Mouse (Mus musculus): ENCODE measurements at regions not wholly inside any gene's neighbourhood (a gene's known extent, or its start where the extent isn't known, plus 50 kb on each side); places are given as distances from the start of the nearest gene placed in this dataset.

DNA sequence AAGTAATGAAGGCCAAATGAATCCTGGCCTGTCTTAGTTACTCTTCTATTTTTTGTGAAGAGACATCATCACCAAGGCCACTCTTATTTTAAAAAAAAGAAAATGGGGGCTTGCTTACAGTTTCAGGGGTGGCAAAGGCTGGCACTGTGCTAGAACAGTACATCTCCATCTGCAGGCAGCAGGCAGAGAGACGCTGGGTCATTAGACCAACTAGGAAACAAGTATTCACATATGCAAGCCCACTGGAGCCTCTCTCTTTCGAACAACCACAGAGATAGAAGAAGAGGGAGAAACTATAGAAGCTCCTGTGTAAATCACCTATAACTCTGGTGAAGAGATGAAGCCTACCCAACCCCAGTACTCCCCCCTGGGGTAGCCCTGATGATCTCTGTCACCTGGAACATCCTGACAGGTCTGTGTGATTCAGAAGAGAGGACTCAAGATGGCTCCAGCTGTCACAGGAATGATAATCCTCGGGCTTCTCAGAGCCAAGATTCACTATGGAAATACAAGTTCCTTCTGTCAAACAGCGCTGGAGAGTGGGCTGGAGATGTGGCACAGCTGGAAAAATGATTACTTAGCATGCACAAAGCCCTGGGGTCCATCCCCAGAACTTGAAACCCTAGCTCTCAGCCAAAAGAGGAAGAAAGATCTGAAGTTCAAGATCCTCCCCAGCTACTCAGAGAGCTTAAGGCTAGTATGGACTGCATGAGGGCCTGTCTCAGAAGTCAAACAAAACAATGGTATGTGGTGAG is 395.8 kb downstream of the Actr3 start:
- H3K9me3 ChIP-seq (ENCODE audit: control insufficient read depth, low read length), result no peaks in the 10 kb centered on the region
- no peak overlapping the region for H3K4me2 ChIP-seq (ENCODE audit: low read length)
- 67% methylated on average over 4 of the region's 4 CpGs for WGBS
- no peak overlapping the region for H3K4me3 ChIP-seq (replicated peaks; ENCODE audit: low read depth, low read length)
- ATAC-seq (ENCODE audit: low FRiP score, low TSS enrichment), result no peak
- no peaks in the 10 kb centered on the region for H3K4me1 ChIP-seq (ENCODE audit: control insufficient read depth, insufficient read depth, low read length)
- H3K27ac ChIP-seq (replicated peaks; ENCODE audit: low read depth, low read length), result no peak overlapping the region
- H3K36me3 ChIP-seq (ENCODE audit: control insufficient read depth, insufficient read depth, low read length), result no peaks in the 10 kb centered on the region
- H3K27me3 ChIP-seq (ENCODE audit: control insufficient read depth, insufficient read depth, low read length), result no peaks in the 10 kb centered on the region
- H3K9ac ChIP-seq (replicated peaks; ENCODE audit: low read length), result no peak overlapping the region
- no peak for DNase-seq

DNA sequence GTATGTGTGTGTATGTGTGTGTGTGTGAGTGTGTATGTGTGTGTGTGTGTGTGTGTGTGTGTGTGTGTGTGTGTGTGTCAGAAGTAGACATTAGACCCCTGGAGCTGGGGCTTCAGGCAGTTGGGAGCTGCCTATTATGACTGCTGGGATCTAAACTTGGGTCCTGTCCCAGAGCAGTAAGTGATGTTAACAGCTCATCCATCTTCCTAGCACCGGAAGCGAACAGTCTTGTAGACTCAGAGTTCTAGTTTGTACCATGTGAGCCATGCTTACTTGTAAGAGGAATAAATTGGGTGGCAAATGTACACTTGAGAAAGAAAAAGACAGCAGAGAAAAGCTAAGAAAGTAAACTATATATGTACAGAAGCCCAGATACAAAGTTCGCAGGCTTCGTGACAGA is 422.2 kb downstream of the Actr3 start:
- Histone ChIP-seq H3K9me3 (ENCODE audit: control insufficient read depth, low read length) (no peaks in the 10 kb centered on the region), H3K4me2 (ENCODE audit: low read length) (no peak overlapping the region), H3K4me3 (replicated peaks; ENCODE audit: low read depth, low read length) (no peak overlapping the region), H3K27me3 (ENCODE audit: control insufficient read depth, insufficient read depth, low read length) (no peaks in the 10 kb centered on the region), H3K36me3 (ENCODE audit: control insufficient read depth, insufficient read depth, low read length) (no peaks in the 10 kb centered on the region), H3K4me1 (ENCODE audit: control insufficient read depth, insufficient read depth, low read length) (no peaks in the 10 kb centered on the region), H3K9ac (replicated peaks; ENCODE audit: low read length) (no peak overlapping the region), H3K27ac (replicated peaks; ENCODE audit: low read depth, low read length) (no peak overlapping the region)
- WGBS, result 95% methylated on average over 4 of the region's 4 CpGs
- no peak for DNase-seq
- ATAC-seq (ENCODE audit: low FRiP score, low TSS enrichment), result no peak

DNA sequence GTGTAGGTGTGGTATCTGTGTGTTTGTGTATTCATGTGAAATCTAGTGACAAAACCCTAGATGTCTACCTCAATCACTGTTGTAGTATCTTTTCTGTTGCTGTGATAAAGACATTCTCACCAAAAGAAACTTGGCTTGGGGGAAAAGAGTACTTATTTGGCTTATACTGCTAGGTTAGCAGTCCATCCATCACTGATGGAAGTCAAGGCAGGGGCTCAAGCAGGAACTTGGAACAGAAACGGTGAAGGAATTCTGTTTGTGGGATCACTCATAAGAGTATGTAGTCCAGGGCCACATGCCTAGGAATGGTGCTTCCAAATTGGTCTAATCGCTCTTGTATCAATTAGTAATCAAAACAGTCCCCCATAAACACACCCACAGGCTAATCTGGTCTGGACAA is 423.6 kb downstream of the Actr3 start:
- ATAC-seq (ENCODE audit: low FRiP score, low TSS enrichment), result no peak
- Histone ChIP-seq H3K4me3 (replicated peaks; ENCODE audit: low read depth, low read length) (no peak overlapping the region), H3K4me2 (ENCODE audit: low read length) (no peak overlapping the region), H3K9ac (replicated peaks; ENCODE audit: low read length) (no peak overlapping the region), H3K27ac (replicated peaks; ENCODE audit: low read depth, low read length) (no peak overlapping the region), H3K36me3 (ENCODE audit: control insufficient read depth, insufficient read depth, low read length) (no peaks in the 10 kb centered on the region), H3K9me3 (ENCODE audit: control insufficient read depth, low read length) (no peaks in the 10 kb centered on the region), H3K27me3 (ENCODE audit: control insufficient read depth, insufficient read depth, low read length) (no peaks in the 10 kb centered on the region), H3K4me1 (ENCODE audit: control insufficient read depth, insufficient read depth, low read length) (no peaks in the 10 kb centered on the region)
- WGBS, result 89% methylated on average over 2 of the region's 2 CpGs
- no peak for DNase-seq

- no peaks in the 10 kb centered on the region for H3K9me3 ChIP-seq (ENCODE audit: control insufficient read depth, low read length)
- no peak overlapping the region for H3K4me3 ChIP-seq (replicated peaks; ENCODE audit: low read depth, low read length)
- no peak overlapping the region for H3K27ac ChIP-seq (replicated peaks; ENCODE audit: low read depth, low read length)
- DNase-seq (no peak), ATAC-seq (ENCODE audit: low FRiP score, low TSS enrichment) (no peak)
- H3K27me3 ChIP-seq (ENCODE audit: control insufficient read depth, insufficient read depth, low read length), result no peaks in the 10 kb centered on the region
- 54% methylated on average over 1 of the region's 1 CpGs for WGBS
- H3K4me1 ChIP-seq (ENCODE audit: control insufficient read depth, insufficient read depth, low read length), result no peaks in the 10 kb centered on the region
- H3K9ac ChIP-seq (replicated peaks; ENCODE audit: low read length), result no peak overlapping the region
- H3K4me2 ChIP-seq (ENCODE audit: low read length), result no peak overlapping the region
- no peaks in the 10 kb centered on the region for H3K36me3 ChIP-seq (ENCODE audit: control insufficient read depth, insufficient read depth, low read length)
These were observed 437.9 kb downstream of the Actr3 start for GRCm38 (mm10) chr1:124997577-124997976.

DNA sequence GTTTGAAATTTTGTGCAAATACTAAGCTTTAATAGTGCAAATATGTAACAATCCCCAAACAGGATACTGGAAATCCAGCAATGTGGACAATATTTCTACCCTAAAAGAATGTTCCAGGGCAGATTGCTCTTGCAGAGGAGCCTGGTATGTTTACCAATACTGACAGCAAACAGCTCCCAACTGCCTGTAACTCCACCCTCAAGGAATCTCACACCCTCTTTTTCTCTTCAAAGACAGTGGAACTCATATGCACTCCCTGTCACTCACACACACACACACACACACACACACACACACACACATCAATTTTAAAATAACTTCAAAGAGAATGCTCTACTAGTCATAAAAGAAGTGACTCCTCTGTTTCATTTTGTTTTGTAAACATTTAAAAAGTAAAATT is 484.7 kb downstream of the Actr3 start:
- DNase-seq (no peak), ATAC-seq (ENCODE audit: low FRiP score, low TSS enrichment) (no peak)
- H3K4me3 ChIP-seq (replicated peaks; ENCODE audit: low read depth, low read length), result no peak overlapping the region
- no peaks in the 10 kb centered on the region for H3K4me1 ChIP-seq (ENCODE audit: control insufficient read depth, insufficient read depth, low read length)
- H3K9me3 ChIP-seq (ENCODE audit: control insufficient read depth, low read length), result no peaks in the 10 kb centered on the region
- H3K27ac ChIP-seq (replicated peaks; ENCODE audit: low read depth, low read length), result no peak overlapping the region
- no peaks in the 10 kb centered on the region for H3K27me3 ChIP-seq (ENCODE audit: control insufficient read depth, insufficient read depth, low read length)
- H3K9ac ChIP-seq (replicated peaks; ENCODE audit: low read length), result no peak overlapping the region
- H3K36me3 ChIP-seq (ENCODE audit: control insufficient read depth, insufficient read depth, low read length), result no peaks in the 10 kb centered on the region
- H3K4me2 ChIP-seq (ENCODE audit: low read length), result no peak overlapping the region

- Histone ChIP-seq H3K9ac (replicated peaks; ENCODE audit: low read length) (no peak overlapping the region), H3K4me3 (replicated peaks; ENCODE audit: low read depth, low read length) (no peak overlapping the region), H3K27ac (replicated peaks; ENCODE audit: low read depth, low read length) (no peak overlapping the region), H3K27me3 (ENCODE audit: control insufficient read depth, insufficient read depth, low read length) (no peaks in the 10 kb centered on the region), H3K9me3 (ENCODE audit: control insufficient read depth, low read length) (no peaks in the 10 kb centered on the region), H3K36me3 (ENCODE audit: control insufficient read depth, insufficient read depth, low read length) (no peaks in the 10 kb centered on the region), H3K4me1 (ENCODE audit: control insufficient read depth, insufficient read depth, low read length) (no peaks in the 10 kb centered on the region), H3K4me2 (ENCODE audit: low read length) (no peak overlapping the region)
- ATAC-seq (ENCODE audit: low FRiP score, low TSS enrichment) (no peak), DNase-seq (no peak)
These were observed 531.2 kb downstream of the Actr3 start for GRCm38 (mm10) chr1:124904373-124904772.

- H3K4me1 ChIP-seq (ENCODE audit: control insufficient read depth, insufficient read depth, low read length), result no peaks in the 10 kb centered on the region
- no peak for ATAC-seq (ENCODE audit: low FRiP score, low TSS enrichment)
- no peak overlapping the region for H3K4me3 ChIP-seq (replicated peaks; ENCODE audit: low read depth, low read length)
- WGBS, result 82% methylated on average over 3 of the region's 3 CpGs
- no peak overlapping the region for H3K9ac ChIP-seq (replicated peaks; ENCODE audit: low read length)
- H3K4me2 ChIP-seq (ENCODE audit: low read length), result no peak overlapping the region
- no peaks in the 10 kb centered on the region for H3K27me3 ChIP-seq (ENCODE audit: control insufficient read depth, insufficient read depth, low read length)
- no peaks in the 10 kb centered on the region for H3K9me3 ChIP-seq (ENCODE audit: control insufficient read depth, low read length)
- no peaks in the 10 kb centered on the region for H3K36me3 ChIP-seq (ENCODE audit: control insufficient read depth, insufficient read depth, low read length)
- H3K27ac ChIP-seq (replicated peaks; ENCODE audit: low read depth, low read length), result no peak overlapping the region
- no peak for DNase-seq
These were observed 564.4 kb downstream of the Actr3 start for GRCm38 (mm10) chr1:124871148-124871547.

- no peak overlapping the region for H3K27ac ChIP-seq (replicated peaks; ENCODE audit: low read depth, low read length)
- no peaks in the 10 kb centered on the region for H3K36me3 ChIP-seq (ENCODE audit: control insufficient read depth, insufficient read depth, low read length)
- DNase-seq (peak; percentile 62), ATAC-seq (ENCODE audit: low FRiP score, low TSS enrichment) (peak; percentile 50)
- H3K9ac ChIP-seq (replicated peaks; ENCODE audit: low read length), result no peak overlapping the region
- no peaks in the 10 kb centered on the region for H3K4me1 ChIP-seq (ENCODE audit: control insufficient read depth, insufficient read depth, low read length)
- H3K4me3 ChIP-seq (replicated peaks; ENCODE audit: low read depth, low read length), result no peak overlapping the region
- no peak overlapping the region for H3K4me2 ChIP-seq (ENCODE audit: low read length)
- WGBS, result 71% methylated on average over 3 of the region's 3 CpGs
- no peaks in the 10 kb centered on the region for H3K27me3 ChIP-seq (ENCODE audit: control insufficient read depth, insufficient read depth, low read length)
- no peaks in the 10 kb centered on the region for H3K9me3 ChIP-seq (ENCODE audit: control insufficient read depth, low read length)
These were observed 569.3 kb downstream of the Actr3 start for GRCm38 (mm10) chr1:124866248-124866647.

GRCm38 (mm10) chr1:124845681-124846080 is 589.8 kb downstream of the Actr3 start:
- peak; percentile 8 for DNase-seq
- WGBS, result 58% methylated on average over 6 of the region's 6 CpGs

More at GRCm38 (mm10) chr1:124845681-124846080, 589.8 kb downstream of the Actr3 start:
- Histone ChIP-seq H3K9me3 (ENCODE audit: control insufficient read depth, low read length) (no peaks in the 10 kb centered on the region), H3K4me2 (ENCODE audit: low read length) (no peak overlapping the region), H3K9ac (replicated peaks; ENCODE audit: low read length) (no peak overlapping the region), H3K4me3 (replicated peaks; ENCODE audit: low read depth, low read length) (no peak overlapping the region), H3K4me1 (ENCODE audit: control insufficient read depth, insufficient read depth, low read length) (no peaks in the 10 kb centered on the region), H3K27ac (replicated peaks; ENCODE audit: low read depth, low read length) (no peak overlapping the region), H3K27me3 (ENCODE audit: control insufficient read depth, insufficient read depth, low read length) (no peaks in the 10 kb centered on the region), H3K36me3 (ENCODE audit: control insufficient read depth, insufficient read depth, low read length) (no peaks in the 10 kb centered on the region)
- ATAC-seq (ENCODE audit: low FRiP score, low TSS enrichment), result no peak

All from midbrain, embryonic 14.5 days (tissue).